Mouse (Mus musculus): ENCODE data around the gene Nmnat3. TPM values are rescaled to one million over a fixed set of nuclear protein-coding genes. Genes with fewer than 3 reads are reported as not detected.

Gene Nmnat3
- polyA plus RNA-seq, 1 experiment from 2014 or later, result 1.9 TPM

DNA sequence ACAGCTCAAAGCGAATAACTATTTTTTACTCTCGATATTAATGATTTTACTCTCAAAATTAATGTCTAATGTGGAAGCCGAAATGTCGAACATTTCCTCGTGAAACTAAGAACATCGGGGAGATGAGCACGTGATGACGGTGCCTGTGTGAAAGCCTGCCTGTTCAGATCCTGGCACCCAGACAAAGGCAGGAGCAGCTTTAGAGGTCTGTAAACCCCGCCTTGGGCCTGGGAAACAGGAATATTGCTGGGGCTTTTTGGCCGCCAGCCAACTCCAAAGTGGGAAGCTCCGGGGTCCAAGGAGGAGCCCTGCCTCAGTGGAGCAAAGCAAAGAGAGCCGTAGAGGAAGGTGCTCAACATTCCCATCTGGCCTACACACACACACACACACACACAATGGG lies 120.5 kb downstream of the Nmnat3 start:
- WGBS, result 86% methylated on average over 12 of the region's 12 CpGs
- Histone ChIP-seq H3K9me3 (no peaks in the 10 kb centered on the region), H3K27me3 (no peaks in the 10 kb centered on the region), H3K27ac (replicated peaks) (no peak overlapping the region), H3K4me1 (no peaks in the 10 kb centered on the region), H3K4me3 (no peak overlapping the region), H3K9ac (replicated peaks) (no peak overlapping the region), H3K4me2 (replicated peaks) (no peak overlapping the region), H3K36me3 (no peaks in the 10 kb centered on the region)
- no peak for ATAC-seq (ENCODE audit: low FRiP score, low read depth)

DNA sequence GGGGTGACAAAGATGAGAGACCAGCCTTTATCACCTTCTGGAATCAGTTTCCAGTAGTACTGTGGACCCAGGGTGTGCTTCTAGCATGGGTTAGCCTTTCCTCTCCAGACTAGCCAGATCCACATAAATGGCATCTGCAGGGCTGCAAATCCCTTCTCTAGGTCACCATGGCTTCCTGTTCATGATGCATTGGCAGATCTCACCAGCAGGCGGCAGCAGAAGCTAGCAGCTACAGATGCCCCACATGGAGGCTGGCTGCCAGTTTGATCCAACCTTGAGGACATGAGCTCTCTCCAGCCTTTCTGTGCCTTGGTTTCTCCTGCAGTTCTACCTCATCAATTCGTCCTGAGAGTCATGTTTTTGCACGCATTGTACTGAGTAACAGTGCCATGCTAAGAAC lies 121.9 kb downstream of the Nmnat3 start:
- Histone ChIP-seq H3K36me3 (no peaks in the 10 kb centered on the region), H3K9me3 (no peaks in the 10 kb centered on the region), H3K27me3 (no peaks in the 10 kb centered on the region), H3K9ac (replicated peaks) (no peak overlapping the region), H3K4me2 (replicated peaks) (no peak overlapping the region), H3K4me3 (no peak overlapping the region), H3K4me1 (no peaks in the 10 kb centered on the region), H3K27ac (replicated peaks) (no peak overlapping the region)
- WGBS, result 36% methylated on average over 3 of the region's 3 CpGs
- ATAC-seq (ENCODE audit: low FRiP score, low read depth), result no peak

DNA sequence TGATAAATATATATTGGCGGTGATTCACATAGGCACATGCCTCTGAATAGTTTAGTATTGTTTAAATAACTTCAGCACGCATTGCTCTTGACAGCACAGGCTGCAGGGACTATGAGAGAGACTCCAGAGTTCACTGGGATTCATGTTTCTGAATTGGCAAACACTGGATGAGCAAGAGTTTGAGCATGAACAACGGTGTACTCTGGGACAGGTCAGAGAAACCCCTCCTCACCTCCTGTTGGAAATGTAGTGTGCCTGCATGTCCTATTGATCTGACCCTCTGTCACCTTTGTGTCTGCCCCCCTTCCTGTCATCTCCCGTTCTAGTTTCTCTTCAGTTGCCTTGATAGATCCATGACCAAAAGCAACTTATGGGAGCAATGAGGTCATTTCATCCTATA lies 128.2 kb downstream of the Nmnat3 start:
- Histone ChIP-seq H3K9ac (replicated peaks) (no peak overlapping the region), H3K36me3 (no peaks in the 10 kb centered on the region), H3K4me1 (no peaks in the 10 kb centered on the region), H3K9me3 (0 out of 2 replicates have a peak, but pooled peaks cover 5% of the 10 kb centered on the region), H3K4me2 (replicated peaks) (no peak overlapping the region), H3K27ac (replicated peaks) (no peak overlapping the region), H3K4me3 (no peak overlapping the region), H3K27me3 (0 out of 2 replicates have a peak, but pooled peaks cover 9% of the 10 kb centered on the region)
- WGBS, result 83% methylated on average over 4 of the region's 4 CpGs
- ATAC-seq (ENCODE audit: low FRiP score, low read depth), result no peak

DNA sequence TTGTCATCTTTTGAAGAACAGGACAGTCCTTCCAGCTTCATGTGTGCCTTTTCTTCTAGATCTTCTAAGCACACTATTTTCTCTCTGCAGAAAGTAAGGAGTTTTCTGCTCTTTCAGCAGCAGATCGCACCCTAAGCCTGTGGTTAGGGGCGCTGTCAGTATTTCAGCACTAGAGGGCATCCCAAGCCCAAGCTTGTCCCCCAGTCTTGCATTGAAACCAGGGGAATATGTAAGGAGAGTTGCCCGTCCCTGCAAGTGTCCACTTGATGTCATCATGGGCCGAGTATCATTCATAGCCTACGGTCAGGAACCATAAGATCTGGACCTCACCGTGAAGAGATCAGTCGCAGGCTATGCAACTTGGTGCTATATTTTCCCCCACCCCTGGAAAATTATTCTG lies 130.7 kb downstream of the Nmnat3 start:
- peaks cover 28% of the 10 kb centered on the region for H3K27me3 ChIP-seq
- H3K36me3 ChIP-seq, result no peaks in the 10 kb centered on the region
- 0 out of 2 replicates have a peak, but pooled peaks cover 5% of the 10 kb centered on the region for H3K9me3 ChIP-seq
- H3K4me1 ChIP-seq, result no peaks in the 10 kb centered on the region
- no peak overlapping the region for H3K4me3 ChIP-seq
- H3K9ac ChIP-seq (replicated peaks), result no peak overlapping the region
- no peak for ATAC-seq (ENCODE audit: low FRiP score, low read depth)
- WGBS, result 53% methylated on average over 7 of the region's 7 CpGs
- no peak overlapping the region for H3K4me2 ChIP-seq (replicated peaks)
- no peak overlapping the region for H3K27ac ChIP-seq (replicated peaks)

DNA sequence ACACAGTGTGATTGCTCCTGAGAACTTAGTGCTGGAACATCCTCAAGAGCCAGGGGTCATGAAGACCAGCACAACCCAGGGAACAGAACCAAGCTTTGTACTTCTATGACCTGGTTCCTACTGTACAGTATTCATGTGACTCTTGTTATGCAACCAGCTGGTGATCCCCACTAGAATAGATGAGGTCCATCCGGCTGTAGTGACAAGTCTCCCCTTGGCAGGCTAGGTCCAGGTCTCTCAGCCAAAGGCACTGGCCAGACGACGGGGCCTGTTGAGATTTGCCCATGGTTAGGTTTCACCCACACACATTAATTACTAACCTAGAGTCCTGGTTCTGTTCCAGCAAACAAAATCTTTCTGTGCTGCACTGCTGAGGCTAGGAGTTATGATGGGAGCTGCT lies 131.1 kb downstream of the Nmnat3 start:
- 90% methylated on average over 3 of the region's 3 CpGs for WGBS
- ATAC-seq (ENCODE audit: low FRiP score, low read depth), result no peak
- no peak overlapping the region for H3K27ac ChIP-seq (replicated peaks)

DNA sequence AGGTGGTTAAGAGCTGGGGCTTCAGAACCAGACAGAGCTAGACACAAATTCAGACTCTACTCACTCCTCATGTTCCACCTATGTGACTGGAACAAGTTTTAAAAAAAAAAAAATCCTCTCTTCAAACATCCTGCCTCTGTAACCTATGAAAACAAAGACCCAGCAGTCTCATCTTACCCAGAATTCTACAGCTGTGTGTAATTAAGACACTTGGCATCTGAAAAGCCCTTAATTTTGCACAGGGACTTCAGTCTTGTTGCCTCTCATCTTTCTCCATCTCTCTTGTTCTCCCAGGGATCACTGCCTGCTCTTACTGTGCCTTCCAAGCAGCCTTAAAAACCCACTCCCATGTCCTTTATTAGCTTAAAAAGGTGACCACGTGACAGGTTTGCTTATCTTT lies 133.4 kb downstream of the Nmnat3 start:
- Histone ChIP-seq H3K27me3 (peaks cover 55% of the 10 kb centered on the region), H3K9ac (replicated peaks) (no peak overlapping the region)
- no peak for ATAC-seq (ENCODE audit: low FRiP score, low read depth)

More for the DNA sequence above, 131.1 kb downstream of the Nmnat3 start:
- no peak overlapping the region for H3K4me3 ChIP-seq
- H3K4me1 ChIP-seq, result no peaks in the 10 kb centered on the region
- no peak overlapping the region for H3K4me2 ChIP-seq (replicated peaks)
- 0 out of 2 replicates have a peak, but pooled peaks cover 5% of the 10 kb centered on the region for H3K9me3 ChIP-seq
- no peaks in the 10 kb centered on the region for H3K36me3 ChIP-seq
- no peak overlapping the region for H3K9ac ChIP-seq (replicated peaks)
- H3K27me3 ChIP-seq, result peaks cover 32% of the 10 kb centered on the region

DNA sequence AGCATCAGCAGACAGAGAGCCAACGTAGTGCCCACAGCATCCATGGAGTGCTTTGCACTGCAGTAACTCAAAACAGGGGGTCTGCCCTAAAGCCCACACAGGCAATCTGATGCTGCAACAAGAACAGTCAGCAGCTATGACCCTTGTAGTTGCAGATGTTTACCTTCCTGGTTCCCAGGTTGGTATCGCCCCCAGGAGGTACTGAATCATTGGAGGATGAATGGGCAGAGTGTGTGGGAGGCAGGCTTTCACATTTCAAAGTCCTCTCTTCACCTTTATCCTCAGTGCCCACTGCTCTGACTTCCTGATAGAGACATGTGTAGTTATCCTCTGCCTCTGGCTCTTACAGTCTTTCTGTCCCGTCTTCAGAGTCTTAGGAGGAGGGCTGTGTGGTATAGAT lies 134.7 kb downstream of the Nmnat3 start:
- Histone ChIP-seq H3K36me3 (no peaks in the 10 kb centered on the region), H3K27ac (replicated peaks) (no peak overlapping the region), H3K27me3 (peaks cover 68% of the 10 kb centered on the region), H3K4me3 (no peak overlapping the region), H3K4me1 (peaks cover 17% of the 10 kb centered on the region), H3K9ac (replicated peaks) (no peak overlapping the region), H3K4me2 (replicated peaks) (no peak overlapping the region), H3K9me3 (0 out of 2 replicates have a peak, but pooled peaks cover 3% of the 10 kb centered on the region)
- WGBS, result 56% methylated on average over 3 of the region's 3 CpGs
- no peak for ATAC-seq (ENCODE audit: low FRiP score, low read depth)

More for the DNA sequence above, 133.4 kb downstream of the Nmnat3 start:
- WGBS, result 70% methylated on average over 1 of the region's 1 CpGs
- Histone ChIP-seq H3K27ac (replicated peaks) (no peak overlapping the region), H3K4me2 (replicated peaks) (no peak overlapping the region), H3K9me3 (0 out of 2 replicates have a peak, but pooled peaks cover 5% of the 10 kb centered on the region), H3K36me3 (no peaks in the 10 kb centered on the region), H3K4me3 (no peak overlapping the region), H3K4me1 (peaks cover 13% of the 10 kb centered on the region)

DNA sequence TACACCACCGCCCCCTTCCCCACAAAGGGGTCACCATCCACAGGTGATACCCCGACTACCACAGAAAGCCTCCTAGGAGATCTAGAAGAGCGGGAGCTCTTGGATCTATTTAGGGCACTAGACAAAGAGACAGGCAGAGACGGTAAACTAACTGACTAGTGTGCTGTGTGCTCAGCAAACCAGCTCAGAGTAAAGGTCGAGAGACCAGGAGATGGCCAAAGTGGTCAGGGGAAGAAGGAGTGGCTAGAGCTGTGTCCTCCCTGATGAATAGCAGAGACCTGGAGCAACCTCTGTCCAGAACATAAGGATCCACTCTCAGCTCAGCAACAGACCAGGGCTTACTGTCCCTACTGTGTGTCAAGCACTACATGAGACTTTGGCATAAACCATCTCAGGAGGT lies 135.4 kb downstream of the Nmnat3 start, which contains the start of gene Rbp1:
Rbp1 (plus strand) TSS at position 306 of the 400 bp plus-strand sequence.
- H3K27ac ChIP-seq (replicated peaks), result no peak within 1 kb of the TSS
- WGBS, result 81% methylated on average over 5 of the region's 5 CpGs
- no peak within 1 kb of the TSS for H3K4me2 ChIP-seq (replicated peaks)
- no peaks in the 10 kb centered on the region for H3K9me3 ChIP-seq
- peaks cover 73% of the 10 kb centered on the region for H3K27me3 ChIP-seq
- peaks cover 17% of the 10 kb centered on the region for H3K4me1 ChIP-seq
- no peaks in the 10 kb centered on the region for H3K36me3 ChIP-seq
- ATAC-seq (ENCODE audit: low FRiP score, low read depth), result no peak
- no peak within 1 kb of the TSS for H3K9ac ChIP-seq (replicated peaks)
- no peak within 1 kb of the TSS for H3K4me3 ChIP-seq

DNA sequence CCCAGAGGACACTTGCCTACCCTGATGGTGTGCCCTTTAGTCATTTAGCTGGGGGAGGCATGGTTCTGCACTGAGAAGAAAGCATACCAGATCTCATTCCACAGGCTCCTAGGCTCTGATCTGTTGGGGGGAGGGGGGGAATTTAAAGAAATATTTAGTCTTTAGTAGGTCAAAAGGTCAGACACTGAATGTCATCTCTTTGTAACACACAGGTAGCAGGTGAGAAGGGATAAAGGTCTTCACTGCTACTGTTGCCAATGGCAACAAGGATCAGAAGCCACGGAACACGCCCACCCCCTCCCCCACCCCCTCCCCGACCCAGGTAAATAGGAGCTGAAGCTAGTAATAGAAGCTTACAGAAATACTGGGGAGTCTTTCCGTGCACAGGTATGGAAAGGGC lies 136.5 kb downstream of the Nmnat3 start:
- 16% methylated on average over 4 of the region's 4 CpGs for WGBS
- Histone ChIP-seq H3K36me3 (no peaks in the 10 kb centered on the region), H3K4me2 (replicated peaks) (no peak overlapping the region), H3K4me3 (no peak overlapping the region), H3K27ac (replicated peaks) (no peak overlapping the region), H3K9me3 (no peaks in the 10 kb centered on the region), H3K4me1 (peaks cover 17% of the 10 kb centered on the region), H3K9ac (replicated peaks) (no peak overlapping the region), H3K27me3 (peaks cover 77% of the 10 kb centered on the region)
- no peak for ATAC-seq (ENCODE audit: low FRiP score, low read depth)

DNA sequence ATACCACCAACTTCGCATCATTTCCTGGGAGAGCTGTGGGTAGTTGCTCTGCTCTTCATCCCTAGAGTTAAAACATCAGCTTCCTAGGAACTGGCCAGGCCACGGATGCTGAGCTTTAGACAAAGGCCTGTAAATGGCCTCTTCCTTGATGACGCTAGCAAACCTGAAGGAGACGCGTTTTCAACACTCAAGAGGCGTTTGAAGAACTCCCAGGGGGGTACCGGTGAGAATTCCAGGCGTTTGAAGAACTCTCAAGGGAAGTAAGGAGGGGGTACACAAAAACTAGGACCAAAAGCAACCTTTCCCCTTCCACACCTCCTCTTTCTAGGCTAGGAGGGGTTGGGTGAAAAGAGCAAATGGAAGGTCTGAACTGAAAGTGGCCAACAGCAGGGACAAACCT lies 137.1 kb downstream of the Nmnat3 start:
- no peak for ATAC-seq (ENCODE audit: low FRiP score, low read depth)
- H3K27ac ChIP-seq (replicated peaks), result no peak overlapping the region
- no peaks in the 10 kb centered on the region for H3K36me3 ChIP-seq
- H3K9me3 ChIP-seq, result no peaks in the 10 kb centered on the region
- WGBS, result 5% methylated on average over 8 of the region's 8 CpGs
- H3K4me1 ChIP-seq, result peaks cover 20% of the 10 kb centered on the region
- peak overlapping the region; percentile 50 for H3K9ac ChIP-seq (replicated peaks)
- H3K27me3 ChIP-seq, result peaks cover 76% of the 10 kb centered on the region
- peak overlapping the region; percentile 82 for H3K4me2 ChIP-seq (replicated peaks)
- H3K4me3 ChIP-seq, result peak overlapping the region; percentile 52

DNA sequence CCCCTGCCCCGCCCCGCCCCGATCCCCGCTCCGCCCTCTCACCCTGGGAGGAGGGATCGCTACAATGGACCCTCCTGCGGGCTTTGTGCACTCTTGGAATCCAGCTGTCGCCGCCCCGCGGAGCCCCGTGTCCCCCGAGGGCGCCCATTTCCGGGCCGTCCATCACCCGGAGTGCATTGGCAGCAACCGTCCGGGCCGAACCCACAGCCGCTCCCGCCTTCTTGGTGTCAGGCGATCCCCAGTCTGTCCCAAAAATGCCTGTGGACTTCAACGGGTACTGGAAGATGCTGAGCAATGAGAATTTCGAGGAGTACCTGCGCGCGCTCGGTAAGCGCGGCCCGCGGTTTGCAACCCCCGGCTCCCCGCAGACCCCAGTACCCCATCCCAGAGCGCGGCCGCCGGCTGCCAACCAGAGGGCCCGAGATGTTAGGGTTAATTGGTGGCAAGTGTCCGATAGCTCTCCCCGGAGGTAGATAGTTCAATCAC lies 137.5 kb downstream of the Nmnat3 start:
- Histone ChIP-seq H3K36me3 (no peaks in the 10 kb centered on the region), H3K9me3 (no peaks in the 10 kb centered on the region), H3K4me1 (peaks cover 25% of the 10 kb centered on the region), H3K27me3 (peaks cover 71% of the 10 kb centered on the region), H3K4me2 (replicated peaks) (peak overlapping the region; percentile 82), H3K27ac (replicated peaks) (no peak overlapping the region), H3K4me3 (peak overlapping the region; percentile 52), H3K9ac (replicated peaks) (peak overlapping the region; percentile 50)
- under 1% methylated on average over 41 of the region's 42 CpGs for WGBS
- peak; percentile 75 for ATAC-seq (ENCODE audit: low FRiP score, low read depth)

DNA sequence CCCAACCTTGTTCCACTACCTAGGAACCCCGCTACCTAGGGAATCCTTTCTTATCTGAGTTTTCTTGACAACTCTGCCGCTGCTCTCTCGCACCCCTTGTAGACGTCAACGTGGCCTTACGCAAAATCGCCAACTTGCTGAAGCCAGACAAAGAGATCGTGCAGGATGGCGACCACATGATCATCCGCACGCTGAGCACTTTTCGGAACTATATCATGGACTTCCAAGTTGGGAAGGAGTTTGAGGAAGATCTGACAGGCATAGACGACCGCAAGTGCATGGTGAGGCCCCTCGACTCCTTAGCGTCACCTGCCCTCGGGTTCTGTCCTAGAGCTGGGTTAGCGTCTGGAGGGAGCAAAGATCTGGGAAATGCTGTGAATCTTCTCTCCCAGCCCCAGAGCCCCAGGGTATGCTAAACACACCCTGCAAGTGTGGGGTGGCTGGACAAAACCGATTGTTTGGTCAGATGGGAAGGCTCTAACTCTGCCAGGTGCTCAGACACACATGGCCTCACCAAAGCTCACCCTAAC lies 138.2 kb downstream of the Nmnat3 start:
- H3K4me1 ChIP-seq, result peaks cover 29% of the 10 kb centered on the region

More for the DNA sequence above, 138.2 kb downstream of the Nmnat3 start:
- H3K9ac ChIP-seq (replicated peaks), result no peak overlapping the region; the same call in 1 of the 2 replicates
- H3K4me3 ChIP-seq, result peak overlapping the region; percentile 52
- 6% methylated on average over 19 of the region's 19 CpGs for WGBS
- H3K27ac ChIP-seq (replicated peaks), result no peak overlapping the region
- no peaks in the 10 kb centered on the region for H3K9me3 ChIP-seq
- H3K27me3 ChIP-seq, result peaks cover 69% of the 10 kb centered on the region
- peak overlapping the region; percentile 82 for H3K4me2 ChIP-seq (replicated peaks)
- H3K36me3 ChIP-seq, result no peaks in the 10 kb centered on the region
- no peak for ATAC-seq (ENCODE audit: low FRiP score, low read depth)

Data from midbrain, embryonic 12.5 days (tissue).